Mouse (Mus musculus) left cerebral cortex, postnatal 10 days (tissue): ENCODE results near the gene Ssbp2. TPM values are rescaled to one million over a fixed set of nuclear protein-coding genes. Genes with fewer than 3 reads are reported as not detected.

Experiments used
- DNase-seq, 2 experiments: peaks; one replicate each; pipeline ENCODE4 v3.0.0; 2021 to 2022; ENCODE audit warnings: low spot score in 2 of 2, mixed read lengths in 1 of 2; ENCODE audit errors: extremely low spot score in 1 of 2
- intact Hi-C: fragments of 180-260 bp; cut with DNase I; formaldehyde crosslinking; loops from one replicate; pipeline ENCODE4 v1.15.1; 2025
- total RNA-seq, 2 experiments: library from RNA; stranded (reverse); gene quantifications; 2 replicates each; pipeline ENCODE4 v1.2.3; 2021

Gene Ssbp2
- total RNA-seq, 2 experiments from 2014 or later = 177 to 178 TPM

DNA sequence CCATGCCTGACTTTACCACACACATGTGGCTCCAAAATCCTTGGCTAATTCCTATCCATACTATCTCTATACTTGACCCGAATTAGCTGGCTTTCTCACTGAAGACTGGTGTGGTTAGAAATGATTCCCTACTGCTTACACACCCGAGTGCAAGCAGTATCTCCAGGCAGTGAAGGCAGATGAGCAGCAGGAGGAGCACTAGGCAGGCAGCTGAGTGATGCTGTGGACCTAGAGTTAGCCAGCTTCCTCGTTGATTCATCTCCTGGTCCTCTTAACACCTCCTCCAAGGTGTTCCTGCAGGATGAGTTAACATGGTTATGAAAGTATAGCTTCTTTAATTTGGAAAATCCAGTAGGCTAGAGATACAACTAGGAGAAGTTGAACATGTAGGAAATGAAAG lies 213.2 kb downstream of the Ssbp2 start:
- no peak for DNase-seq
- intact Hi-C loops = no loop called here

DNA sequence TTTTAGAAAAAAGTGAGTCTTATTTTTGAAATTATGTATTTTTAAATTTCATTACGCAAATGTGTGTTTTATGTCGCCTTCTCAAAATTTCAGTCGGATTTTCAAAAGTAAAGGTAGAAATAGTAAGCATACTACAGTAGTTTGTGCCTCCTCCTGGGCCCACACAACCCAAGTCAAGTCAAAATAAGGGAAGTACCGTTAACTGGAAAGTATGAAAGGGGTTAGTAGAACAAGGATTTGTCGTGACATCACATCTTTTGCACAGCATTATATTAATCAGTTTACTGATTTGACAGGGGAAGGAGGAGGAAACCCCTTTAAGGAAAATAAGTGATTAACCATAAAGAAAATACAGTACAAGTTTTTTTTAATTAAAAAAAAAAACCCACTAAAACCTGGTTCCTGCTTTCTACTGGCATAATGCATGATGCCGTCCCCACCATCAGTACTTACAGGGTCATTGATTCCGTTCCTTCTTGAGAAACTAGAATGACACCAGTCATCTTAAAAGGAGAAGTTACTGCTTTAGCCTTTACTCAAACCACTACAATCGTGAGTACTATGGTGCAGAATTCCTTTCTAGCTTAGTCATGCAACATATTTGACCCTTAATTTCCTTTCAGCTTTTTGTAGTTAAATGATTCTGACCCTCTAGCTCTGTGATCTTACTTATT lies 220.8 kb downstream of the Ssbp2 start:
- intact Hi-C loops = no loop called here
- DNase-seq = no peak

DNA sequence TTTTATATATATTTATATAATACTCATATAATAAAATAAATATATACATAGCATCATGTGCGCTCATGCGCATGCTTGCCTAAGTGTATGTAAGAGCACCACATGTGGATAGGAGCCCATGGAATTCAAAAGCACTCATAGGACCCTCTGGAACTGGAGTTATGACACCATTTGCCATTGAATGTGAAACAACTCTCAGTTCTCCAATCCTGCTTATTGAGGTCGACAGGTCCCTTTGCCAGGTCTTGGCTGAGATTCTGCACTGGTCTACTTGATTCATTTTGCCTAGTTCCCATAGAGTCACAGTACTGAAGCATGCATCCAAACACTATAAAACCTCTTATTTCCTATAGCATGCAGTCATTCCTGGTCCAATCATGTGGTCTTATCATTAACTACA lies 221.4 kb downstream of the Ssbp2 start:
- intact Hi-C loops = no loop called here
- DNase-seq = no peak

DNA sequence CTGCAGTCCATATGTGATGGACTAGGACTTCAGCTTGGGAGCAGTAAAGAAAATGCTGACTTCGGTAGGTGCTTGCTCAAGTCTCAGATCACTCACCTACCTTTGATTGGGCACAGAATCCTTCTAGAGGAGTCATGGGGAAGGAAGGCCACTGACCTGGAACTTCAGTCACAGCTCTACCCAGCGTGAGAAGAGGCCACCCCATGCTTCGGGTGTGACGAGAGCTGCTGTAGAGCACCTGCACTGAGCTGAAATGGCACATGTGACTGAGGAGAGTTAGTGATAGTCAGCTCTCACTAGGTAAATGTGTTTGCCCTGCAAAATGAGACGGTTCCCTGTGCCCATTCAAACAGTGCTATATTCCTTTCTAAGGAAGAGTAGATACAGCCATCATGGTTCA lies 230.0 kb downstream of the Ssbp2 start:
- intact Hi-C loops = no loop called here
- DNase-seq = no peak

DNA sequence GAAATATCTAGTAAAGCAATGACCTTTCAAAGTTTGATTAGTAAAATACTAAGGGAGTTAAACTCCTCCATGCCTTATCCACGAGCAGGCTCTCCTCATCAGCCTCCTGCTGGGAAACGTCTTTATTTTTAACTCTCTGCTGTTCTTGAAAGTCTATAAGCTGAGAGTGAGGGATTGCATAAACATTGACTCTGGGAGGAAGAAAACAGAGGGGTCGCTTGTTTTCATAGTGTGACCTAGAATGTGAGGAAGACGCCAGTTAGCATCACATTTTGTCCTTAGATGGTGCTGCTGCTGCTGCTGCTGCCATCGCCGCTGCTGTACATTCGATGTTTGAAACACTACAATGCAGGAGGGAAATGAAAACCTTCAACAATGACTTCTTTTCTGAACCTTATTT lies 233.5 kb downstream of the Ssbp2 start:
- intact Hi-C loops = no loop called here
- DNase-seq = no peak

DNA sequence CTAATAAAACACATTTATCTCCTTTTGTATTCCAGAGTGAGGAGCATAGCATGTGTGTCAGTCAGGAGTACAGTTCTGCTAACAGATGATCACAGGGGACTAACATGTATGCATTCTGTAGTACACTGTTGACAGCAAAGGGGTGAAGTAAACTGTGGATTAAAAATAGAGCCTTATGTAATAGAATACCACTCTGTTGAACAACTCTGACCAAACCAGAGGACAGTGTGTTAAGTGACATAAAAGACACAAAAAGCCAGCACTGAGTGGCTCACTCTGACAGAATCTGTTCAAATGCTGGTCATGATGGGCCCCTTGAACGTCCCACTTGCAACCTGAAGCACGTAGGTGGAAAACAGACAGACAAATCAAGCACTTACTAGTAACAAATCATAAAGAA lies 235.3 kb downstream of the Ssbp2 start:
- intact Hi-C loops = loop anchor here (5.0 kb wide), 1 partner anchor 233 kb away; the partner anchor contains the start of gene Ssbp2
- no peak for DNase-seq

DNA sequence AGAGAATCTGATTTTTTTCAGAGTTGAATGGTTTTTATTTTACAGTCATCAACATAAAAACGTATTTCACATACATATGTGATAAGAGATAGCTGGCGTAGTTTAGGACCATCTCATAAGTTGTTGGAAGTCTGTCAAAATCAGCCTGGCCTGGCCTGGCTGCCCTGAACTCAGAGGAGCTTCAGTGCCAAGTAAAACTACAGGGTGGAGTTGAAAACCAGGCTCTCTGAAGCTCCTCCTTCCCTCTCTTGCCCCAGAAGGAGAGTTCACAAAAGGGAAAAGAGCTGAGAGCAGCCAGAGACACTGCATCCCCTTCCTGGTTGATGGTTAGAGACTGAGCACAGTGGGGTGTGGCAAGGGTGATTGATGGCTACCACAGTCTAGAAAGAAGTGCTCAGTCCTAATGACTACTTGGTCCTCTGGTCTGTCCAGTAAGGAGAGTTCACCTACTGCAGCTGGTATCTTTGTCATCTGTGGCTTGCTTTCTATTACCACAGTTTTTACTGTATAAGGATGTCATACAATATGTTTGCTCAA lies 236.1 kb downstream of the Ssbp2 start:
- intact Hi-C loops = loop anchor here (5.0 kb wide), 1 partner anchor 234 kb away; the partner anchor contains the start of gene Ssbp2
- no peak for DNase-seq

DNA sequence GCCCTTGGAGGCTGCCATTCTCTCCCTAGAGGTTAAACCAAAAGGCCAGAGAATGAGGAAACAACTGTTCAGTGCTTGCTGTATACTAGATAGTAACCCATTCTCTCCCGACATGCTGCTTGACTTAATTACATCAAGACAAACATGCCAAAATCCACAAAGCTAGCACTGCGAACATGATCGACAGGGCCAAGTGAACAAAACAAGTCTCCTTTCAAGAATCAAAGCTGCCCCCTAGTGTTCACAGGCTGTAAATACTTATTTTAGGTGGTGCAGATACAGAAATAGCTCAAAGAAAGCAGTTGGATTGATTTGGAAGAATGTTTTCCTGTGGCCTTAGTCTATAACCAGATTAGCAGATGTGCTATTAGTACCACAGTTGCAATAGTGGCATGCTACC lies 236.9 kb downstream of the Ssbp2 start:
- DNase-seq = peak; percentile 37 to 52
- intact Hi-C loops = loop anchor here (5.0 kb wide), 1 partner anchor 235 kb away; the partner anchor contains the start of gene Ssbp2

DNA sequence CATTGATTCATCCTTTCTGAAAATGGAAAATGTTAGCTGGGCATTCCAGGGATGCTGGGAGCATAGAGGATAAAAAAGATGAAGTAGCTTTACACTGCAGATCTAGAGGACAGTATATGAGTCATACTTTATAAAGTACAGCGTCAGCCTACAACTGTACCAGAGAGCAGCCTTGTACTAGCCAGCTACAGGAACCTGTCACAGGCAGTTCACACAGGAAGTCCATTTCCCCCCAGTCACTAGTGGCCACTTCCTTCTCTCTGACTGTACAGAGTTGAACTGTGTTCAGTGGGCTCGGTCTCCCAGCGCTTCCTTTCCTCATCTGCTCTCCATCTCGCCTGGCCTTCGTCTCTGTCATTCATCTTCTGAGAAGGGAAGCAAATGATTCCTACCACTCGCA lies 242.3 kb downstream of the Ssbp2 start:
- DNase-seq = no peak
- intact Hi-C loops = no loop called here

DNA sequence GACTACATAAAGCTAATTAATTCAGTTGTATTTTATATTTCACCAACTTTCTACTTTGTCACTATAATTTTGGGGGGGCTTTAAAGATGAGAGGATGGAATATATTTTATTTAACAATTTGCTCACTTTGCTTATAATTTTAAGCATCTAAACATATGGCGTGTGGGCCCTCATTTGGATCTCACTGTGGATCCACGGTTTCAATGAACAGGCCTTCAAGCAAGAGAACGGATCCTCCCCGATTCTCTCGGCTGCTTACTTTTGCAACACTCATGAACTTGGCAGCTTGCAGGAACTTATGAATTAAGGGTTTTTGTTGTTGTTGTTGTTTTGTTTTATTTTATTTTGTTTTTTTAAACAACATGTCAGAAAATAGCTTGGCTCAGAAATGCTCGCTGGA lies 259.4 kb downstream of the Ssbp2 start:
- no peak for DNase-seq
- intact Hi-C loops = no loop called here

DNA sequence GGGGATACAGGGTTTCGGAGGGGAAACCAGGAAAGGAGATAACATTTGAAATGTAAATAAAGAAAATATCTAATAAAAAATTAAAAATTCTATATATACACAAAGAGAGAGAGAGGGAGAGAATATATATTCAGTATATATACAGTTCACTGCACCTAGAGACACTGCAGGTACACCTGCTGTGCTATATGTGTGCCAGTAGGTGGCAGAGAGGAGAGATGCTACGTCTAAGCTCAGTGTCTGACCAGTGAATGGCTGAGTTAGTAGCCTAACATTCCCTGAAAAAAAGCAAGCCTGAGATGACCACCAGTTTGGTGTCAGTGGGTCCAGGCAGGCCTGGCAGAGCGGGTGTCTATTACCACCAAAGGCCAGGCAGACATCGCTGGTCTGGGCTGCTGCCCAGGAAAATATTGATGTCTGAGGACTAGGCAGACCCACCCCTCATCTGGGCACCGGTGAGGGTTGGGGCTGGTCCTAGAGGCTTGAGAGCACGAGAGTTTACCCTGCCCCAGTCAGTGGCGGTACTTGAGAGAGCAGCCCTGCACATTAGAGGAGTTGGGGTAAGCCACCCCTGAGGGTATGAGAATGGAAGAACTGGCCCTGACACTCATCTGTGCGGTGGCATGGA lies 263.1 kb downstream of the Ssbp2 start:
- no peak for DNase-seq
- intact Hi-C loops = loop anchor here (10.0 kb wide), 1 partner anchor 62 kb away; no protein-coding TSS in a partner anchor

DNA sequence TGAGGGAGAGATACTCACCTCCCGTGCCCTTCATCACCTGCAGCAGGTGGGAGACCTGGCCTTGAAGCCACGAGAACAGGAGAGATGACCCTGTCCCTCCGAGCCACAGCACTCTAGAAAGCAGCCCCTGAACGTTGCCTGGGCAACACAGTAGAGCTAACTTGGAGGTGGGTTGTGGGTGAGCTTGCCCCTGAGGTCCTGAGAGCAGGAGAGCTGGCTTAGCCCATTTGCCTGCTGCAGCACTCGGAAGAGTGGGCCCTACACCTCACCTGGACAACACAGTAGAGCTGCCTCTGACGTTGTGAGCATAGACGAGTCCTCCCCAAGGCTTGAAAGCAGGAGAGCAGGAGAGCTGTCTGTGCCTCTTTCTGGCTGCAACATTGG lies 263.6 kb downstream of the Ssbp2 start:
- intact Hi-C loops = loop anchor here (10.0 kb wide), 1 partner anchor 61 kb away; no protein-coding TSS in a partner anchor
- no peak for DNase-seq

DNA sequence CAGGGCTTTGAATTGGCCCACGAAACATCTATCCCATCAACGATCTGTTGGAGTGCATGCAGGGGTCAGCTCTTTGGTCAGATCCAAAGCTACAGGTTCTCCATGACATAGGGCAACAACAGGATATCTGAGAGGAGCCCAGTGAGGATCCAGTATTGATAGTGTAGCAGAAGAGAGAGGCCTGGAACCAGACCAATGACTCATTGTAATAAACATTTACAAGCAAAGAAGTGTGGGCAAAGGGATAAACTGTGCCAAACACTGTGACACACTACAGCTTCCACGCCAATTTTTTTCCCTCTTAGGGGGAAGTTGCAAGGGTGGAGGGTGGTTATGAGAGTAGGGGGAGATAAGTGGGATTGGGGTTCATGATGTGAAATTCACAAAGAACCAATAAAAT lies 264.1 kb downstream of the Ssbp2 start:
- intact Hi-C loops = loop anchor here (10.0 kb wide), 1 partner anchor 61 kb away; no protein-coding TSS in a partner anchor
- no peak for DNase-seq

DNA sequence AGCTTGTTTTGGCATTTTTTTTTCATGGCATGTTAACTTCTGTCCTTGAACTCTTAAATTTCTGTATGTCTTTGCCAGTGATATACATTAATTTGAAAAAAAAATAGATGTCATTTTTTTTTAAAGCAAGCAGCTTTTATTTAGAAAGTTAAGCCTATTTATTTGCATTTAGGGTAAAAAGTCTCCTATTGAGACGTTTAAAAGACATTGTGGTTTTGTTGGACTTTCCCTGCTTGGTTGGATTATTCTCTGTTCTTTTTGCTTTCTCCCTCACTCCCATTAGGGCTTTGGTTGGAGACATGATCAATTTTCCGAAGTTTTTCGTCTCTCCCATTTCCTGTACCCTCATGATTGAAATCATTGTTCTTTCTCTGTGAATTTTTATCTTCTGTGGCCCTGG lies 265.0 kb downstream of the Ssbp2 start:
- DNase-seq = no peak
- intact Hi-C loops = loop anchor here (10.0 kb wide), 1 partner anchor 60 kb away; no protein-coding TSS in a partner anchor

DNA sequence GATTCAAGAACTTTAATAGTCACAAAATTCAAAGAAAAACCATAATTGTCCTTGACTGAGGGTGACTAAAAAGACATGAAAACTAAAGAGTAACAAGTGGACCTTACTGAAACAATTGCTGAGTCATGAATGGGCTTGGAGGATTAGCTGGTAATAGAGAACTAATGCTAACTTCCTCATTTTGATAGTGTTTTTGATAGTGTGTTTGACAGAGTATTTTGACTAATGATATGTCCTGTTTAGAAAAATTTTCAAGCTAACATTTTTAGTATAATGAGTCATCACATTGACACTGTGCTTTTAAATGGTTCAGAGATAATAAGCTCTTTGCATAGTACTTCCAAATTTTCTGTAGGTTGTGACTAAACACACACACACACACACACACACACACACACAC lies 267.8 kb downstream of the Ssbp2 start:
- intact Hi-C loops = loop anchor here (10.0 kb wide), 1 partner anchor 57 kb away; no protein-coding TSS in a partner anchor
- no peak for DNase-seq

DNA sequence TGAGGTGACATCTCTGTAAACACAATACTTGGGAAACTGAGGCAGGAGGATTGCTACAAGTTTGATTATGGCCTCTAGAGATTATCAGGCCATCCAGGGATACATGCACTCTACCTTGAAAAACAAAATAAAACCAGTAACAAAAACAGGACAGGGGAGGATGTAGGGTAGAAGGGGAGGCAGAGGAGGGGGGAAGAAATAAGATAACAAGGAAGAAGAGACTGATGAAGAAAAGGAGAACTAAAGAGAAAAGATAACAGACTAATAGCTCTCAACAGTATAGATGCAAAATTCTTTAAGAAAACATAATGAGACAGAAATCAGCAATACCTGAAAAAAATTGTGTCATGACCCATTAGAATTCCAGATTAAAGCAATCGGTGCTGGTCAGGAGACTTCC lies 277.1 kb downstream of the Ssbp2 start:
- intact Hi-C loops = no loop called here
- no peak for DNase-seq

DNA sequence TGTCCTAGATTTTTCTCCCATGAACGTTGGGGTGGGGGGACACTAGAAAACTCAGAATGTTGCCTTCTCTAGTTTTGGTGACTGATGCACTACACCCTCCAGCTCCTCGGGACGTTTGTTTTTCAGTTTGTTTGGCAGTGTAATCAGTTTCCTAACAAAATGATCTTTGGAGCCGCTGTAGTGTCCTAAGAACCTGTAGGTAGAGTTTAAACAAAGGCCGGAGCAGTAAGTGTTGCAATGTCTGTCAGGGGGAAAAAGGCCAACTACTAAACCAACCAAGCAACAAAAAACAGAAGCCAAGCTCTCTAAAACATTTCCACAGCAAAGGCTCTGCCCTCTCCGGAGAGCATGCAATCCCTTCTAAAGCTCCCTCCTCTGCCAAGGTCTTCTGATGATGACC lies 280.8 kb downstream of the Ssbp2 start:
- no peak for DNase-seq
- intact Hi-C loops = no loop called here

DNA sequence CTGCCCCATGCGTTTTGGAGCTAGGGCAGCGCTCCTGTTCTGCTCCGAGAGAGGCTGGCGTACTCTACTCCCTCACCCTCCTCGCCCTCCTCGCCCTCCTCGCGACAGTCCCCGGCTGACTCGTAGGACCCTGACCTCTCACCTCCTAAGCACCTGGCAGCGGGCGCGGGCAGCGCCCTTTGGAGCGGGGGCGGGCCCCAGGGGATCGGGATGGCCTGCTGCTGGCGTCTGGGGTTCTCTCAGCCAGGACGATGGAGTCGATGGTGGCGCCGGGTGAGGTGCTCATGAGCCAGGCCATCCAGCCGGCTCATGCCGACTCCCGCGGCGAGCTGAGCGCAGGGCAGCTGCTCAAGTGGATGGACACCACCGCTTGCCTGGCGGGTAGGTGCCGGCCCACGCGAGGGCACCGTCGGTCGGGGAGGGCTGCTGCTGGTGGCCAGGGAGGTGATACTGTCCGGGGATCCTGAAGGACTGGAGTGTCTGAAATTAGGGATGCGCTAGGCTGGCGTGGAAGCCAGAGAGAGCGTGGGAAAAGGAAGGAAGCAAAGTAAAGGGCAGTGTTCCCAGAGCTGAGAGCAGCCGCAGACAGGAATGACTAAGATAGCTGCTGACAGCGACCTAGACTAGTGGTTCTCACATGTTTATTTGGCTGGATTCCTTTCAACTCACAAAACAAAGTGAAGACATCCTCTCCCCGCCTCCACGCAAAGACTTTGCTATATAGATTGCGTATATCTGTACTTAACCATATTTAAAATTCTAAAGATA lies 281.4 kb downstream of the Ssbp2 start, which contains the start of gene Acot12:
Gene Acot12, plus strand, starts transcription at position 233 of the 768 bp plus-strand sequence.
- DNase-seq = peak in 1 of 2 experiments; percentile 49
- intact Hi-C loops = no loop called here

DNA sequence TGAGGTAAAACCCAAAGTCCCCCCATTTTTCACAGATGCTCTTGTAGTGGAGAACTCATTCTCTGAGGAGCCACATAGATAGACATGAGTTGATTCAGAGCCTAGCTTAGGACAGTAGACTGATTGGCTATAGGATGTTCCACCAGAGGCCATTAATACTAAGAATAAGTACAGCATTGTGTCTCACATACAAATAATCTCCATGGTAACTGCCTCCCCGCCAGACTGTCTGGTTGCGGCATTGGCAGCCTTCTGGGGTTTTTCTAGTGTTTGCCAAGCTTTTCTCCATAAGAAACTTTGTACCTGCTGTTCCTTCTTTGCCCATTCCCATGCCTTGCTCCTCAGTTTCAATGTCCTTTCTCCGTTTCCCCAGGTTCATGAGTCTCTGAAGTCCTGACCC lies 283.1 kb downstream of the Ssbp2 start:
- no peak for DNase-seq
- intact Hi-C loops = no loop called here
